Mouse (Mus musculus) gastrocnemius, adult 18-20 months (tissue): Measurements from ENCODE around the gene Rpl10-ps3. TPM values are rescaled to one million over a fixed set of nuclear protein-coding genes. Genes with fewer than 3 reads are reported as not detected.

ENCODE experiments used
- DNase-seq: peaks from one replicate; pipeline ENCODE4 v3.0.0; 2021; ENCODE audit warnings: low spot score
- long read RNA-seq, 2 experiments: library from polyadenylated mRNA; stranded (forward); transcript quantifications; one replicate each; pipeline ENCODE4 v2.0.0; 2021
- total RNA-seq, 2 experiments: library from RNA; stranded (reverse); gene quantifications; 2 replicates each; pipeline ENCODE4 v1.2.3; 2021

Rpl10-ps3 gene
- total RNA-seq: 100 to 1,000 TPM; 524 TPM
- long read RNA-seq, experiment 1, transcript Rpl10-ps3-201 (1 exons, 768 nt): major isoform, 107 of 107 reads
- long read RNA-seq, experiment 1, partial matches to known transcripts: 0 of 107 reads
- long read RNA-seq, experiment 1, other reads (novel, unspliced or antisense): 0 of 107 reads
- long read RNA-seq, experiment 2, transcript Rpl10-ps3-201 (1 exons, 768 nt): major isoform, 105 of 105 reads
- long read RNA-seq, experiment 2, partial matches to known transcripts: 0 of 105 reads
- long read RNA-seq, experiment 2, other reads (novel, unspliced or antisense): 0 of 105 reads

- DNase-seq: no peak
These were observed at the start of gene Rpl10-ps3 for GRCm38 (mm10) chr9:50344868-50345267. TSS of gene Rpl10-ps3 (minus strand) at chr9:50344968.

GRCm38 (mm10) chr9:50375598-50375997, 30.8 kb upstream of the Rpl10-ps3 start:
- no peak for DNase-seq

GRCm38 (mm10) chr9:50374666-50375065, 29.9 kb upstream of the Rpl10-ps3 start:
- DNase-seq: no peak

GRCm38 (mm10) chr9:50368551-50369297, 24.0 kb upstream of the Rpl10-ps3 start:
- DNase-seq: no peak

- no peak for DNase-seq
These were observed 20.5 kb upstream of the Rpl10-ps3 start for GRCm38 (mm10) chr9:50365059-50365780.

GRCm38 (mm10) chr9:50363962-50364361, 19.2 kb upstream of the Rpl10-ps3 start:
- DNase-seq: no peak

- no peak for DNase-seq
These were observed 18.5 kb upstream of the Rpl10-ps3 start for GRCm38 (mm10) chr9:50363259-50363658.

GRCm38 (mm10) chr9:50362556-50362955, 17.8 kb upstream of the Rpl10-ps3 start:
- DNase-seq: no peak

GRCm38 (mm10) chr9:50360370-50360769, 15.6 kb upstream of the Rpl10-ps3 start:
- DNase-seq: no peak

- DNase-seq: no peak
These were observed 12.6 kb upstream of the Rpl10-ps3 start for GRCm38 (mm10) chr9:50357331-50357730.

GRCm38 (mm10) chr9:50351746-50352145, 7.0 kb upstream of the Rpl10-ps3 start:
- no peak for DNase-seq

GRCm38 (mm10) chr9:50350571-50350970, 5.8 kb upstream of the Rpl10-ps3 start:
- DNase-seq: no peak

GRCm38 (mm10) chr9:50349156-50349555, 4.4 kb upstream of the Rpl10-ps3 start:
- DNase-seq: no peak

- DNase-seq: no peak
These were observed 3.5 kb upstream of the Rpl10-ps3 start for GRCm38 (mm10) chr9:50348256-50348655.

GRCm38 (mm10) chr9:50335539-50336325, 9.0 kb downstream of the Rpl10-ps3 start:
- DNase-seq: no peak

- DNase-seq: no peak
These were observed 11.4 kb downstream of the Rpl10-ps3 start for GRCm38 (mm10) chr9:50333413-50333812.

- DNase-seq: no peak
These were observed 20.2 kb downstream of the Rpl10-ps3 start for GRCm38 (mm10) chr9:50324355-50325225.

GRCm38 (mm10) chr9:50320729-50321128, 24.0 kb downstream of the Rpl10-ps3 start:
- no peak for DNase-seq

- no peak for DNase-seq
These were observed 25.3 kb downstream of the Rpl10-ps3 start for GRCm38 (mm10) chr9:50319506-50319905.

GRCm38 (mm10) chr9:50317299-50317698, 27.5 kb downstream of the Rpl10-ps3 start:
- DNase-seq: no peak
